Mouse (Mus musculus) stomach, embryonic 15.5 days (tissue): Measurements from ENCODE around the gene Snrpa. TPM values are rescaled to one million over a fixed set of nuclear protein-coding genes. Genes with fewer than 3 reads are reported as not detected.
A peak's percentile ranks its signal among the peaks of the same experiment; 100 is the strongest.

Experiments used
- ATAC-seq: fragments of 200-750 bp; cut with Nextera tagmentation; 2 replicates; pipeline ENCODE4 v1.8.0; 2017; ENCODE audit warnings: low read depth, moderate number of reproducible peaks, moderate TSS enrichment; ENCODE audit not compliant: insufficient read depth, low FRiP score
- H3K27ac ChIP-seq: fragments of 300-500 bp; sonication (generic); 2 replicates; pipeline ENCODE4 v1.5.1; 2015; ENCODE audit warnings: mild to moderate bottlenecking, inconsistent platforms
- H3K27me3 ChIP-seq: fragments of 300-500 bp; sonication (generic); replicated peaks from 2 replicates; pipeline ENCODE4 v1.6.1; 2015; ENCODE audit warnings: inconsistent platforms
- H3K36me3 ChIP-seq: fragments of 300-500 bp; sonication (generic); 2 replicates; pipeline ENCODE4 v1.6.1; 2015; ENCODE audit warnings: inconsistent platforms
- H3K4me1 ChIP-seq: fragments of 300-500 bp; sonication (generic); 2 replicates; pipeline ENCODE4 v1.6.1; 2015; ENCODE audit warnings: inconsistent platforms
- H3K4me2 ChIP-seq: fragments of 300-500 bp; sonication (generic); 2 replicates; pipeline ENCODE4 v1.6.1; 2015; ENCODE audit warnings: mild to moderate bottlenecking, inconsistent platforms
- H3K4me3 ChIP-seq: fragments of 300-500 bp; sonication (generic); replicated peaks from 2 replicates; pipeline ENCODE4 v1.5.1; 2015; ENCODE audit warnings: inconsistent platforms
- H3K9ac ChIP-seq: fragments of 300-500 bp; sonication (generic); 2 replicates; pipeline ENCODE4 v1.6.1; 2015; ENCODE audit warnings: inconsistent platforms
- H3K9me3 ChIP-seq: fragments of 300-500 bp; sonication (generic); 2 replicates; pipeline ENCODE4 v1.6.1; 2016; ENCODE audit warnings: inconsistent platforms
- WGBS: fragments of 180-500 bp; shearing (Covaris S2); methylation state at CpG from one replicate; pipeline ENCODE4 v1.1.7; 2015; 5-methylcytosine and 5-hydroxymethylcytosine counted together
- polyA plus RNA-seq: library from polyadenylated mRNA; unstranded; fragments of >200 nt; fragmentation: Nextera tagmentation; extraction: Ambion mirVana; gene quantifications from 2 replicates; pipeline ENCODE4 v1.2.1, GENCODE M21; 2015

The Snrpa gene
- polyA plus RNA-seq, 1 experiment from 2014 or later = 224 TPM

GRCm38 (mm10) chr7:27179217-27179918 is 16.7 kb downstream of the Snrpa start:
- peak overlapping the region; percentile 98 for H3K27ac ChIP-seq
- H3K36me3 ChIP-seq = peaks cover 7% of the 10 kb centered on the region; the same call in 1 of the 2 replicates
- ATAC-seq = no peak
- no peak overlapping the region for H3K9ac ChIP-seq
- H3K9me3 ChIP-seq = no peaks in the 10 kb centered on the region
- WGBS = 41% methylated on average over 16 of the region's 16 CpGs
- peaks cover 11% of the 10 kb centered on the region; the same call in 1 of the 2 replicates for H3K4me1 ChIP-seq
- H3K27me3 ChIP-seq = no peaks in the 10 kb centered on the region
- H3K4me3 ChIP-seq = peak overlapping the region; percentile 85
- peak overlapping the region; percentile 64 for H3K4me2 ChIP-seq

- Histone ChIP-seq H3K36me3 (0 out of 2 replicates have a peak, but pooled peaks cover 8% of the 10 kb centered on the region), H3K27ac (peak within 1 kb of the TSS; percentile 98), H3K4me1 (peaks cover 11% of the 10 kb centered on the region; the same call in 1 of the 2 replicates), H3K4me3 (peak within 1 kb of the TSS; percentile 85), H3K9ac (peak within 1 kb of the TSS; percentile 41; the same call in 1 of the 2 replicates), H3K4me2 (peak within 1 kb of the TSS; percentile 64), H3K9me3 (no peaks in the 10 kb centered on the region), H3K27me3 (no peaks in the 10 kb centered on the region)
- under 1% methylated on average over 51 of the region's 53 CpGs for WGBS
- peak; percentile 97 for ATAC-seq
Measured at GRCm38 (mm10) chr7:27178324-27179216, 17.5 kb downstream of the Snrpa start, which contains the start of gene Rab4b. Gene Rab4b, minus strand, starts transcription at chr7:27178896.

- Histone ChIP-seq H3K27ac (peak overlapping the region; percentile 98), H3K9ac (no peak overlapping the region; the same call in 1 of the 2 replicates), H3K4me1 (peaks cover 11% of the 10 kb centered on the region; the same call in 1 of the 2 replicates), H3K4me3 (peak overlapping the region; percentile 85), H3K4me2 (peak overlapping the region; percentile 62), H3K9me3 (no peaks in the 10 kb centered on the region), H3K36me3 (0 out of 2 replicates have a peak, but pooled peaks cover 5% of the 10 kb centered on the region), H3K27me3 (no peaks in the 10 kb centered on the region)
- WGBS = 13% methylated on average over 4 of the region's 4 CpGs
- ATAC-seq = no peak
Measured at GRCm38 (mm10) chr7:27177942-27178323, 18.1 kb downstream of the Snrpa start.

GRCm38 (mm10) chr7:27174896-27175295 is 21.2 kb downstream of the Snrpa start:
- Histone ChIP-seq H3K4me2 (no peak overlapping the region), H3K27ac (no peak overlapping the region), H3K27me3 (no peaks in the 10 kb centered on the region), H3K36me3 (peaks cover 17% of the 10 kb centered on the region), H3K9me3 (no peaks in the 10 kb centered on the region), H3K4me3 (no peak overlapping the region), H3K4me1 (peaks cover 11% of the 10 kb centered on the region; the same call in 1 of the 2 replicates), H3K9ac (no peak overlapping the region)
- WGBS = 93% methylated on average over 7 of the region's 7 CpGs
- ATAC-seq = no peak

GRCm38 (mm10) chr7:27174496-27174895 is 21.6 kb downstream of the Snrpa start:
- no peak for ATAC-seq
- Histone ChIP-seq H3K27ac (no peak overlapping the region), H3K9ac (no peak overlapping the region), H3K4me2 (no peak overlapping the region), H3K4me3 (no peak overlapping the region), H3K27me3 (no peaks in the 10 kb centered on the region), H3K9me3 (no peaks in the 10 kb centered on the region), H3K36me3 (peaks cover 17% of the 10 kb centered on the region), H3K4me1 (peaks cover 9% of the 10 kb centered on the region; the same call in 1 of the 2 replicates)
- 94% methylated on average over 15 of the region's 15 CpGs for WGBS

- H3K4me1 ChIP-seq = peaks cover 7% of the 10 kb centered on the region; the same call in 1 of the 2 replicates
- peaks cover 17% of the 10 kb centered on the region for H3K36me3 ChIP-seq
- no peak overlapping the region for H3K9ac ChIP-seq
Measured at GRCm38 (mm10) chr7:27170981-27171380, 25.1 kb downstream of the Snrpa start.

GRCm38 (mm10) chr7:27168371-27168770 is 27.7 kb downstream of the Snrpa start:
- H3K27me3 ChIP-seq = no peaks in the 10 kb centered on the region
- H3K4me1 ChIP-seq = peaks cover 30% of the 10 kb centered on the region
- H3K9ac ChIP-seq = no peak overlapping the region
- no peak for ATAC-seq
- H3K9me3 ChIP-seq = no peaks in the 10 kb centered on the region
- no peak overlapping the region for H3K27ac ChIP-seq
- peaks cover 22% of the 10 kb centered on the region for H3K36me3 ChIP-seq
- 83% methylated on average over 5 of the region's 5 CpGs for WGBS
- H3K4me2 ChIP-seq = no peak overlapping the region
- no peak overlapping the region for H3K4me3 ChIP-seq

More at GRCm38 (mm10) chr7:27170981-27171380, 25.1 kb downstream of the Snrpa start:
- H3K27ac ChIP-seq = no peak overlapping the region
- 93% methylated on average over 3 of the region's 3 CpGs for WGBS
- no peak for ATAC-seq
- H3K4me3 ChIP-seq = no peak overlapping the region
- no peak overlapping the region for H3K4me2 ChIP-seq
- no peaks in the 10 kb centered on the region for H3K27me3 ChIP-seq
- no peaks in the 10 kb centered on the region for H3K9me3 ChIP-seq

GRCm38 (mm10) chr7:27167475-27168094 is 28.5 kb downstream of the Snrpa start:
- ATAC-seq = no peak
- 72% methylated on average over 11 of the region's 11 CpGs for WGBS

GRCm38 (mm10) chr7:27166614-27167474 is 29.2 kb downstream of the Snrpa start, which contains the start of gene Egln2:
Gene Egln2, minus strand, starts transcription at chr7:27166802.
- peak; percentile 84 for ATAC-seq
- Histone ChIP-seq H3K4me3 (peak within 1 kb of the TSS; percentile 74), H3K36me3 (peaks cover 26% of the 10 kb centered on the region), H3K27ac (peak within 1 kb of the TSS; percentile 98), H3K9ac (peak within 1 kb of the TSS; percentile 65), H3K27me3 (no peaks in the 10 kb centered on the region), H3K4me2 (peak within 1 kb of the TSS; percentile 77), H3K9me3 (no peaks in the 10 kb centered on the region), H3K4me1 (peaks cover 41% of the 10 kb centered on the region)
- WGBS = 2% methylated on average over 61 of the region's 61 CpGs

More at GRCm38 (mm10) chr7:27167475-27168094, 28.5 kb downstream of the Snrpa start:
- no peaks in the 10 kb centered on the region for H3K9me3 ChIP-seq
- H3K4me2 ChIP-seq = peak overlapping the region; percentile 77
- H3K4me3 ChIP-seq = peak overlapping the region; percentile 74
- H3K36me3 ChIP-seq = peaks cover 29% of the 10 kb centered on the region
- peak overlapping the region; percentile 34; the same call in 1 of the 2 replicates for H3K9ac ChIP-seq
- H3K27ac ChIP-seq = peak overlapping the region; percentile 98
- no peaks in the 10 kb centered on the region for H3K27me3 ChIP-seq
- H3K4me1 ChIP-seq = peaks cover 38% of the 10 kb centered on the region

- H3K36me3 ChIP-seq = peaks cover 24% of the 10 kb centered on the region; the same call in 1 of the 2 replicates
Measured at GRCm38 (mm10) chr7:27166229-27166613, 29.9 kb downstream of the Snrpa start.

More at GRCm38 (mm10) chr7:27166229-27166613, 29.9 kb downstream of the Snrpa start:
- 0% methylated on average over 39 of the region's 43 CpGs for WGBS
- Histone ChIP-seq H3K27ac (peak overlapping the region; percentile 98), H3K27me3 (no peaks in the 10 kb centered on the region), H3K9ac (peak overlapping the region; percentile 65), H3K4me2 (peak overlapping the region; percentile 77), H3K4me3 (peak overlapping the region; percentile 74), H3K9me3 (no peaks in the 10 kb centered on the region), H3K4me1 (peaks cover 47% of the 10 kb centered on the region)
- ATAC-seq = peak; percentile 79
